Mouse (Mus musculus): ENCODE measurements around the gene Pyy. TPM values are rescaled to one million over a fixed set of nuclear protein-coding genes. Genes with fewer than 3 reads are reported as not detected.

The Pyy gene
- not detected for total RNA-seq (2021)
- long read RNA-seq, experiment 1: 0 reads
- long read RNA-seq, experiment 2: 0 reads

DNA sequence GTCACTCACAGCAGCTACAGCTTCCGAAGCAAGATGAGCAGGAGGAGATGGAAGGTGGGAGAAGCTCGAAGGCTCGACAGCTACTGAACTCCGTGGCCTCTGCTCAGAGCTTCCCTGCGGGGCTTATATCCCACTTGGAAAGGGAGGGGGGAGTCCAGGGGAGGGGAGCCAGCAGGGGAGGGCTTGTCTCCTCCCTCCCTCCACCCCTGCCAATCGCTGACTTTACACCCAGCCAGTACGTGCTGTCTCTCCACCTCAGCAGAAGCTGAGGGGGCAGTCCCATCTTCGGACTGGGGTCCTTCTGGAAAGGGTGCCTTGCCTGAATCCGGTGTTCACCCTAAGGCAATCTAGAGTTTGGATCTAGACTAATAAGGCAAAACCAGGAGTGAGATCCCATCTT is at the start of gene Pyy:
Pyy (minus strand) TSS at position 101 of the 400 bp plus-strand sequence.
- DNase-seq (ENCODE audit: low spot score): no peak

DNA sequence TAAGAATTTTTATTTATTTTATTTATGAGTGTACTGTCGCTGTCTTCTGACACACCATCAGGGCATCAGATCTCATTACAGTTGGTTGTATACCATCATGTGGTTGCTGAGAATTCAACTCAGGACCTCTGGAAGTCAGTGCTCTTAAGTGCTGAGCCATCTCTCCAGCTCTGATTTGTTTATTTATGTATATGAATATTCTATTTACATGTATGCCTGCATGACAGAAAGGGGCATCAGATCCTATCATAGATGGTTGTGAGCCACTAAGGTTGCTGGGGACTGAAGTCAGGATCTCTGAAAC is 49.1 kb upstream of the Pyy start:
- no peak for DNase-seq (ENCODE audit: low spot score)

DNA sequence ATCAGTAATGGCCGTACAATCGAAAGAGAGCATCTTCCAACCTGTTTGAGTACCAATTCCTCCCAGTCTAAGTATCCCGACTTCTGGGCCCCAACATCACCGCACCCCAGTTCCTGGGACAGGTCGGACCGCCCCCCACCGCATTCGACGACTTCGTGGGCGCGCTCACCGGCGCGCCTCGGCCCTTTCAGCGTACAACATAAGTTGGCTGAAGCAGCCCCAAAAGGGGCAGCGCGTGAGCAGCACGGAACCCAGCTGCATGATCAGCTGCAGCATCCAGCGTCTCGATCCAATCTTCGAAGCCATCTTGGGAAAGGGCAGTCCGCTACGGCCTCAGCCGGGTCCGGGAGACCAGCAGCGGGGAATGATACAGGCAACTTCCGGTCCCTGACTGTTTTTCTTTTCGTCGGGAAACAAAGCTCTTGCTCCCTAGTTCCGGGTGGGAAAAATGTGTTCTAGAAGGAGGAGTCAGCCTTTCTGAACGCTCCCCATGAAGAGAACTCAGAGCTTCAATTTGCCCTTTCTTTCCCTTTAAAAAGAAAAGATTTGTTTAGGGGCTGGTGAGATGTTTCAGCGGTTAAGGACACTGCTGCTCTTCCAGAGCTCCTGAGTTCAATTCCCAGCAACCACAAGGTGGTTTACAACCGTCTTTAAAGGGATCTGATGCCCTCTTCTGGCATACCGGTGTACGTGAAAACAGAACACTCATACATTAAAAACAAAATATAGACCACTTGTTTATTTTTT is 48.6 kb upstream of the Pyy start, which contains the start of gene Tmem101:
Tmem101 (minus strand) TSS at position 366 of the 747 bp plus-strand sequence.
- DNase-seq (ENCODE audit: low spot score): peak; percentile 95

DNA sequence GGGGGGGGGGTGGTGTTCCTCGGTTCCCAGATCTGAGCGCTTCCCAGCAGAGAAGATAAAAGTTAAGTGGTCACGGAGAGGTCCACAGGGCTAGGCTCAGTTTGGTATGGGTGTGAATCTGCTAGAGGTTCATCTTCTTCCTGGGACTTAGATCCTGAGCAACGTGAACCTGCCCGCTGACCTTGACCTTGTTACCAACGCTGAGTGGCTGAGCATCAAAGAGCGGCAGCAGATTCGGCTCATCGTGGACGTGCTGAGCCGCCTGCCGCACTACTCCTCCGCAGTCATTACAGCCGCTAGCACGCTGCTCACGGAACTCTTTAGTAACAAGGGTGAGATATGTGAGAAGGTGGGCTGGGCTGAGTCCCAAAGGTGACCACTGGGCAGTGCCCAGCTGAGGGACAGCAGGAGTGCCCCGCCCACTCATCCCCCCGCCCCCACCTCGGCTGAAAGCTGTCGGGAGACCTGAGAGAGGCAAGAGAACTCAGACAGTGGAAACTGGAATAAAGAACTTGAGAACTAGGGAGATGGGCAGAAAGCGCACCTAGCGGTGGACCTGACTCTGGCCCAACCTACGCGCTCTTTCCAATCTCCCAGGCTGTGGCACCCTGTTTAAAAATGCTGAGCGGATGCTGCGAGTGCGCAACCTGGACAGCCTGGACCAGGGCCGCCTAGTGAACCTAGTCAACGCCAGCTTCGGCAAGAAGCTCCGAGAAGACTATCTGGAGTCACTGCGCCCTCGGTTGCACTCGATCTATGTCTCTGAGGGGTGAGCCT is 39.8 kb upstream of the Pyy start:
- no peak for DNase-seq (ENCODE audit: low spot score)

DNA sequence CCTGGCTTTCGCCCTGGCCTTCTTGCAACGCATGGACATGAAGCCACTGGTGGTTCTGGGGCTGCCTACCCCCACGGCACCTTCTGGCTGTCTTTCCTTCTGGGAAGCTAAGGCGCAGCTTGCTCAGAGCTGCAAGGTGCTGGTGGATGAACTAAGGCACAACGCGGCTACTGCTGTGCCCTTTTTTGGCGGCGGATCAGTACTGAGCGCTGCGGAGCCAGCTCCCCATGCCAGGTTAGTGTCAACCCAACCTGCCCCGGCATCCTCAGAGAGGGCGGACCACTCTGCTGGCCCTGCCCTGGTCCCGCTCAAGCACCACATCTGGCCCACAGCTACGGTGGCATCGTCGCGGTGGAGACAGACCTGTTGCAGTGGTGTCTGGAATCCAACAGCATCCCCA is 38.9 kb upstream of the Pyy start:
- no peak for DNase-seq (ENCODE audit: low spot score)

DNA sequence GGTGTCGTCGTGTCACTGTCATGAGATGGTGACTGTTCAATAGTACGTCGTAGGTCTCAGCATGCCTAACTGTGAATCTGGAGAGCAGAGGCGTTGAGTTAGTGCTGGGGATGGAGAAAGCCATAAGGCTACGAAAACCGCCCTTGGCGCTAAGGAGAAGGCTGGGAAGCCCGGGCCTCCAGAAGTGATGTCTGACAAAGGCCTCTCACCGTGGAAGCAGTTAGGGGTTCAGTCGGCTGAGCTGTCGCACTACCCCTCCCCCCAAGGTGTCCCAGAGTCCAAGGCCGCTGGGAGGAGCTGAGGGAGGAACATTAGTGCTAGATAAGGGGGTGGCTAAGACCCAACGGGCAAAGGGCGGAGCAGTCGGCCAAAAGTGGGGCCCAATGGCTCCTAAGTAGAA is 38.4 kb upstream of the Pyy start:
- no peak for DNase-seq (ENCODE audit: low spot score)

DNA sequence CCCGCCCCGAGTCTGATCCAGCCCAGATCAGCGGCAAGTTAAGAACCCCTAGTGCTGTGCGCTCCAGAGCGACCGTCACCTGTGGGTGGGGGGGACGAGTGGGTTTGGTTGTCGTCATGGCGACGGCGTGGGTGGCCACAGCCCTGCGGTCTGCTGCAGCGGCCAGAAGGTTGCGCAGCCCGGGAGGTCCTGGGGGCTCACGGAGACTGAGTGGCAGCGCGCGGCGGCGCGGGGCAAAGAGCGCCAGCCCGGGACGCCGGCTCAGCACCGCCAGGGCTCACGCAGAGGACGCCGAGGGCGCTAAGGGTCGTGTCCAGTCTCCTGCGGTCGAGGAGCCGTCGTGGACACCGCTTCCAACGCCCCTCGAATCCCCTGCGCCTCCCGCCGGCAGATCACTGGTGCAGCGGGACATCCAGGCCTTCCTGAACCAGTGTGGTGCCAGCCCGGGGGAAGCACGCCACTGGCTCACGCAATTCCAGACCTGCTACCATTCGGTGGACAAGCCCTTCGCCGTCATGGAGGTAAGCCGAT is 37.9 kb upstream of the Pyy start, which contains the start of gene Nags:
Nags (plus strand) TSS at position 43 of the 531 bp plus-strand sequence.
- DNase-seq (ENCODE audit: low spot score): no peak

DNA sequence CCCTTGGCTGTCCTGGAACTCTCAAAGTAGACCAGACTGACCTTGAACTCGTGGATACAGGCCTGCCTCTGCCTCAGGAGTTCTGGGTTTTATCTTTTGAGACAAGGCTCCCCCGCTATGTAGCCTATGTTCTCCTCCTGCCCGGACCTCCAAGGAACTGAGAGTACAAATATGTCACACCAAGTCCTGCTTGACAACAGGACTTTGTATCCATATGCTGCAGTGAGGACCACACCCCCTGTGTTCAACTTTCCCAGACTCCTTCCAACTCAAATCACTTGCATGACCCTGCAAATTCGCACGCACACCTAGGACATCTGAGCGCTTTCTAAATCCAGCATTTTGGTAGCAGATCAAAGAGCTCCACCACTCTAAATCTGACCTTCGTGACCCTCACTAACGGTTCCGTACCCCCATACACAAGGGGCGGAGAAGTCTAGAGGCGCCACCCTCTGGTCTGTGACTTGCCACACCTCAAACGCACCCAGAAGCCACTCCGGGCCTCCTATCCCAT is 37.4 kb upstream of the Pyy start:
- no peak for DNase-seq (ENCODE audit: low spot score)

DNA sequence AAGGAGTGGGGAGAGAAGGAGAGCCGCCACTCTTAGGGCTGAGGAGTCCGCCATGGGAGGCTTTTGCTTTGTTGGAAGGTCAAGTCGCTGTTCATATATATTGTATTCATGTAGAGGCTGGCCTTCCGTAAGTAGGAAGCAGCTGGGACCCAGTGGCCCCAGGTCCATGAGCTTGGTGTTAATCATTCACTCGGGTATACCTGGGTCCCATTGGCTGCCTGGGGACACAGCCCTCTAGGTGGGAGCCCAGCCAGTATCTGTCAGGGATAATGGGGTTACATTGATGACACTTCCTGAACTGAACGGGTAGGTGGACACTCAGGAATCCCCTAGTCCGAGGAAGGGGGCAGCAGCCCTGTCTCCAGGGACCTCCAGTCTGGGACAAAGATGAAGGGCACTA is 34.7 kb upstream of the Pyy start:
- DNase-seq (ENCODE audit: low spot score): no peak

DNA sequence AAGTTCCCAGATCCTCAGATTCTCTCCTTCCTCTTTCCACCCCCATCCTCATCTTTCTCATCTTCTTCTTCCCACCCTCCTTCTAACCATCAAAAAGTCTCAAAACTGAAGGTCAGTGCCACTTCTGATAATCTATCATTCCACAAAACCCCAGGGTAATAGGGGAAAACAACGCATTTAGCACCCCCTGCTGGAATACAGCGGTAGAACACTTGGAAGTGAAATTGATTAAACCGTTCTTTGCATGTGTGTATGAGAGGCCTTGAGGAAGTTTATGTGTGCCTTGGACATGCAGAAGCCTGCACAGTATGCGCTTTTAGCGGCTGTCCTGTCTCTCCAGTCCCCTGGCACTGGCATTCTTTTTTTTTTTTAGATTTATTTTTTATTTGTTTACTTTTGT is 32.9 kb upstream of the Pyy start:
- peak; percentile 65 for DNase-seq (ENCODE audit: low spot score)

DNA sequence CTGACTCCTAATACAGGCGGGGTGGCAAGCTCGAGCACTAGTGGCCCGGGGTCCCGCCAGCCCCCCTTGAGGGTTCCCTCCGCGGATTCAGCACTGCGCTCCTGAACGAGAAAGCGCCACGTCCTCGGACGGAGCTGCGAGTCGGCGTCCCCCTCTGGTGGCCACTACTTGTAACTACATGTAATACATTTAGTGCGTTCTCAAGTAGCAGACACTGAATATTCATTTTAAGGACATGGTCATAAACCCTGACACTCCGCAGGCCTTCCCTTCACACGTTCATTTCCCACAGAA is 30.8 kb upstream of the Pyy start:
- DNase-seq (ENCODE audit: low spot score): peak; percentile 68

DNA sequence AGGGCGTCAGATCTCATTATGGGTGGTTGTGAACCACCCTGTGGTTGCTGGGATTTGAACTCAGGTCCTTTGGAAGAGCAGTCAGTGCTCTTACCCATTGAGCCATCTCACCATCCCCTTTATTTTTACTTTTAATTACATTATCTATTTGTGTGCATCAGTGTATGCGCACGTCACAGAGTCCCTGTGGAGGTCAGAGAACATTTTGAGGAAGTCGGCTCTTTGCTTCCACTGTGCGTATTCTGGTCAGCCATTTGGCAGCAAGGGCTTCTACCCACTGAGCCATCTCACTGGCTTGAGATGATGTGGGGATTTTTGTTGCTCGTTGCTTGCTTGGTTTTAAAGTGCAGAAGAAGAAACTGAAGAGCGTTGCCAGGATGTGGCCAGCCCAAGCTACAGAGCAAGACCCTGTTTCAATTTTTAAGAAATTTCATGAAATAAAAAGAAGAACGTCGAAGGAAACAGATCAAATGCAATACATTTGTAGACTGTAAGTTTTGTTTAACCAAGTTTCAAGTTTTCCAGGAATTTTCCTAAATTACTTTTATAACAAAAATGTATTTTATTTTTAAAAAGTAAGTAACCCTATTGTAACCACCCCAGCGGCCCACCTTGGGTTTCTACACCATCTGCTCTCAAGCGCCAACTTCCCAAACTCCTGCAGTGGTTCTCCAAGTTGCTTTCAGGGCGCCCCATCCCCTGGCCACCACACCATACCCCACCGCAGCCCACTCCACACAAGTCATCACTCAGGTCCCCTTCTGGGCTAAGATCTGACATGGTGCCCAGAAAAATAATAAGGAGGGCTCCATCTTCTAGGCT is 30.2 kb upstream of the Pyy start:
- DNase-seq (ENCODE audit: low spot score): no peak

DNA sequence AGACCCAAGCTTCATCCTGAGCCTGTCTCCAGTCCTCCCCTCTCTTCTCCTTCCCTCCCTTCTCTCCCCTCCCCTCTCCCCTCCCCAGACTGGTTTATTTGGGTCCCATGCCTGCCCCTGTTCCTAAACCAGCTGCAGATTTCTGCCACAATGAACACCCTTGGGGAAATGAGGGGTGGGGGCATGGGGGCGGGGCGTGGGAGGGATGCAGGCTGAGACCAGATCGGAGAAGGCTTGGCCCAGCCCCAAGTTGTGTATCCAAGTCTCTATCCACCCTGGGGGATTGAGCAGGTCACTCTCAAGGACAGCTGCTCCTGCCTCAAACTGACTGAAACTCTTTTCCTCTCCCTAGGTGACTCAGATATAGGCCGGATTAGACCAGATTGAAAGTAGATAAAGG is 26.9 kb upstream of the Pyy start:
- DNase-seq (ENCODE audit: low spot score): no peak

DNA sequence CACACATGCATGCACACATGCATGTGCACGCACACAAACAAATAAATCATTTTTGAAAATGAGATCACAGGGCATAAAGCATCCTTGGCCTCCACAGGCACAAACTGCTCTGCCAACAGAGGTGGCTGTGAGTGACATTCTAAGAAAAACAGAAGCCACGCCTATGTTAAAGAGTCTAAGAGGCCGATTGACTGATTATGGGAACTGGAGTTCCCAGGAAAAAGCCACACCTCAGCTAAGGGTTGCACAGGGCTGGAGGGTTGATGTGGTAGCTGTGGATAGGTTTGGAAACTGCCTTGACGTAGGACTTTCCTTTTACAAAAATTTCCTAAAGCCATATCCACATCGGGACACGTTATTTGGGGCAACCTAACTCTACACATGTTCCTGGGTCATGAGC is 9.8 kb upstream of the Pyy start:
- DNase-seq (ENCODE audit: low spot score): no peak

DNA sequence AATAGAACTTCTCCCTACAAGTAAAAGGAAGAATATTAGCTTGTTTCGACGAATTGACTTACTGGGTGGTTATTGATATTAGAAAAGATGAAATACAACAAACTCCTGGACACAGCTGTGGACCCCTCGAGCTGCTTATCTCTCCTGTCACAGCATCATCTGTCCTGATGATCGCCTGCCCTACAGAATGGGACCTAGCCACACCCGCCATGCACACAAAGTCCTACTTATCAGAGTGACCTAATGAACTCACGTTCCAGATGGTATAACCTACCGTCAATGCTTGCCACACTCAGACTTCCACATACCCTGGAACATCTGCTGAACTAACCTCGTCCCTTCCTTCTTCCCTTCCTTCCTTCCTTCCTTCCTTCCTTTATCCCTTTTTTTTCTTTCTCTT is 8.6 kb upstream of the Pyy start:
- no peak for DNase-seq (ENCODE audit: low spot score)

DNA sequence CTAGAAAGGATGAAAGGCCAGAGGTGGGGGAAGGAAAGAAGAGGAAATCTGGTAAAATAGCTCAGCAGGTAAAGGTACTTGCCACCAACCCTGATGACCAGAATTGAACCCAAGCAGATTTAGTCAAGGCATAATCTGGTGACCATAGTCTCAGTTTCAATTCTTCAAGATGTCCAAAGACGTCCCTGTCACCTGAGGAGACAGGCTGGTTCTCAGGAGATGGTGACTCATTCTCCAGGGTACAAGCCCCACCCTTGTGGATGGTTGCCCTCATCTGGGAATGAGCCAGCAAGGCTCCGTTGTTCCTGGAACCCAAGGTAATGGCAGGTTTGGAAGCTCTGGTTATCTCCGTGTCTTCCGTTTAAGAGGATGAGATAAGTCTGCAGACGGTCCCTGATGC is 3.9 kb upstream of the Pyy start:
- no peak for DNase-seq (ENCODE audit: low spot score)

DNA sequence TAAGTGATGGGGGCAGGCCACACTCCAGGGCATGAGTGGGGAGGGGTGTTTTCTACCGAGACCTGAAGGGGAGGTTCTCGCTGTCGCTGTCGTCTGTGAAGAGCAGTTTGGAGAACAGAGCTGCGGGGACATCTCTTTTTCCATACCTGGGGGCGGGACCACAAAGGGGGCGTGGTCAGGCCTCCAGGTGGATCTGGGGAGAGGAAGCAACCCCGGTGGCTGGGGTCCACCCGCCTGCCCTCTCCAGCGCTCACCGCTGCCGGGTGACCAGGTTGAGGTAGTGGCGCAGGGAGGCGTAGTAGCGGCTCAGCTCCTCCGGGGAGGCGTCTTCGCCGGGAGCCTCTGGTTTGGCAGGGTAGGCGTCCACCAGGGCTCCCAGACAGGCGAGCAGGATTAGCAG is 721 bp downstream of the Pyy start:
- DNase-seq (ENCODE audit: low spot score): no peak

DNA sequence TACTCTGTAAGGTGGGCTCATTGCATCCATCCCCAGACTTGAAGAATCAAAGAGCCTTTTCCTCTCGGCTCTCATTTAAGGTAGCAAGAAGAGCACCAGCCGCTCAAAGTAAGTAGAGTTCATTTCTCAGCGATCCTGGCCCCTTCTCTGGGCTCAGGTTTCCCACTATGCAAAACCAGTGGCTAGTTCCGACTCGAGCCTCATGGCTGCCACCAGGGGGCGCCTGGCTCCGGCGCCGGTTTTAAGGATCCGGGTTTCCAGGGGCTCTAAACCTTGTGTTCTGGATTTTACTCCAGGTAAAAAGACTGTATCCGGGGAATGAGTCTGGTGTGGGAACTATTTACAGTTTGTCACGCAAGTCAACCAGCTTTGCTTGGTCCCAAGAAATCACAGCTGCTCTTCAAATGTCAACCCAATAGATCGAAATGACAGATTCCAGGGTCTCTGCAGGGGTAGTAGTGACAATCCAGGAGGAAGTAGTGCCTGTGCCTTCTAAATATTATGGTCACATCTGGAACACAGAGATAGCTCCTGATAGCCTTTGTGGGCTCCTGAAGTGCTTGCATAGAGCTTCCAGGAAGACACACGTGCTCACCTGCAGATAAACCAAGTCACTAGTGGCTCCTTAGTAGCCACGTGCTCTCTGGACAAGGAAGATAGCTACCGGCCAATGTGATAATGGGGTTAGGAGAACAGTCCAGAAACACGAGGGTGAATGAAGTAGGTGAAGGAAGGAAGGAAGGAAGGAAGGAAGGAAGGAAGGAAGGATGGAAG is 5.0 kb downstream of the Pyy start:
- peak; percentile 43 for DNase-seq (ENCODE audit: low spot score)

DNA sequence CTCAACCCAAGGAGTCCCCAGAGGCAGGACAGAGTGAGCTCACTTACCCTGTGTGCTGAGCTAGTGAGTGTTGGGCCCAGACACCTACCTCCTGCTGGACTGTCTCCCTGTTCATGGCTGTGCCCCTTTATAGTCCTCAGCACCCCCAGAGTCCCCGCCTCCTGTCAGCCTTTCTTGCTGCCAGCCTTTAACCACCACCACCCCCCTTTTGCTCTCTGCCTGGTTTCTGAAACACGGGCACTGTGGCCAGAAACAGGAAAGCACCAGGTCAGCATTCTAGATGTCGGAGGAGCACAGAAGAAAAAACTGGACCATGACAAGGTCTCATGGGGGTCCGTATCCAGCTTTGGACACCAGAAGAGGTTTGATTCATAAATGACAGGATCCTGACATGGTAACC is 6.4 kb downstream of the Pyy start, which contains the start of gene Ppy:
Ppy (minus strand) TSS at position 101 of the 400 bp plus-strand sequence.
- no peak for DNase-seq (ENCODE audit: low spot score)

DNA sequence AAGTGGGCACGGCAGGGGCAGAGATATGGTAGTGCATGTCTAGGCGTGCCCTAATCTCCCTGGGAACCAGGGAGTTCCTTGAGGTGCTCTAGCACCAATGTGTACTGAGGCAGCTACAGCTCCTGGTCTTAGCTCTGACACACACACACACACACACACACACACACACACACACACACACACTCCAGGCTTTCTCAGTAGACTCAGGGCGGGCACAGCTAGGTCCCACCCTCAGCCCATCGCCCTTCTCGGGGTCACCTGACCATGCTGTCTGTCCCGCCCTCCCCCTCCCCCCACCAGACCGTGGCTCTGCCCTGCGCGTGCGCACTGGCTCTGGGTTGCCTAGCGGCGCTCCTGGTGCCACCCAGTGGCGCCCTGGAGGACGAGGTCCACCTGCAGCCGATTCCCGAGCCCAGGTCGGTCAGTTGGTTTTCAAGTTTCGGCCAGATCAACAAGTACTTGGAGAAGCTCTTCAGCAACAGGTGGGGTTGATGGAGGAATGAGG is 10.7 kb downstream of the Pyy start:
- DNase-seq (ENCODE audit: low spot score): peak; percentile 44

DNA sequence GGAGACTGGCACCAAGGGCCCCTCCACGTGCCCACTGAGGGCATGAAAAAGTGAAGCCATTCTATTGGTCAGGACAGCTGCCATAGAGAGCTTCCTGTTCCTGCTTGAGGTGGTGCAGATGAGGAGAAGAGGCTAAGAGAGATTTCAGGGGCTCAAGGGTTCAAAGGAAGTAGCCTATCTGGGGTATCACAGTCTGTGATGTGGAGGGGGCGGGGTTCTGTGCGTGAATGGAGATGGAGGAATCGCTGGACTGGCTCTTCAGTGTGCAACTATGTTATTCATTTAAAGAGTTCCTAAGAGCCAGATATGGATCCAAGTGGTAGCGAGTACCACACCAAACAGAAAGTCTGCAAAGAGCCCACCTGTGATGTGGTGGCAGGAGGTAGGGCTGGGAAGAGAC is 11.2 kb downstream of the Pyy start:
- DNase-seq (ENCODE audit: low spot score): no peak

Data from gastrocnemius, adult 18-20 months (tissue).